Mouse (Mus musculus) cerebellum, adult 18-20 months (tissue): ENCODE measurements around the gene Ryr2.
A peak's percentile ranks its signal among the peaks of the same experiment; 100 is the strongest.
"Not testable (repeated sequence)": the region's sequence is repeated elsewhere in the genome, so short reads cannot be mapped to it uniquely, and the experiment has no call there.

Experiments used
- DNase-seq, 2 experiments: peaks; one replicate each; pipeline ENCODE4 v3.0.0; 2021

Gene Ryr2

DNA sequence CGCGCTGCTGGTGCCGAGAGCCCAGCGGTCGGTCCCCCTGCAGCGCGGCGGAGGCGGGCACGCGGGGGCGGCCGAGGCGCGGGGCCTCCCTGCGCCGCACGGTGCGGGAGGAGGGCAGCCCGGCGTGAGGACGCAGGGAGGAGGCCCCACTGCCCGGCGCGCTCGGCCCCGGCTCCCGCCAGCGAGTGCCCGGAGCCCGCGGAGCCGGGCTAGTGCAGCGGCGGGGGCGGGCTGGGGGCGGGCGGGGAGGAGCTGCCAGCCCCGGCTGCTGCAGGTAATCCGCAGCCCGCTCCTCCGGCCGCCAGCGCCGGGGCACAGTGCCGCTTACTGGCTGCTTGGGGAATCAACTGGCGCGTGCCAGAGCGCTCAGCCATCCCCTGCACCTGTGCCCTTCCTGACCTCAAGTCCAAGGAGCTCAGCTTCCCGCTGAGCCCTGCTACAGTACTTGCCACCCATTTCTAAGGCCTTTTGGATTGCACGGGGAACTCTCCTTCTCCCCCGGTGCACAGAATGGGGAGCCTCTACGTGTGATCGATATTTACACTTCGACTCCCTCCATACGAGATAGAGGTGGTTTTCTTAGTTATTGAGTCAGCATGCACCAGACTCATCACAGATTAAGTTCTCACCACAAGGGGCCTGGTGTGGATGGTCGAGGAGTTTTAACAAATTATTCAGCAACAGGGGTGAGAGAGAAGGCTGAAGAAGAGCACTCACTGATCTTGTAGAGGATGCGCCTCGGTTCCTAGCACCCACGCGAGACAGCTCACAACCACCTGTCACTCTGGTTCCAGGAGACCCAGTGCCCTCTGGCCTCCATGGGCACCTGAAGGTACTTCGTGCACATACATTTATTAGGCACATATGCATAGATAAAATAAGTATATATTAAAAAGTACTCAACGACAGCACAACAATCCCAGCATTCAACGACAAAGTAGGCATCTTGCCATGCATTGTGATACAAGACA lies at the start of gene Ryr2:
Ryr2 (minus strand) TSS at position 284 of the 971 bp plus-strand sequence.
- peak; percentile 88 to 93 for DNase-seq

DNA sequence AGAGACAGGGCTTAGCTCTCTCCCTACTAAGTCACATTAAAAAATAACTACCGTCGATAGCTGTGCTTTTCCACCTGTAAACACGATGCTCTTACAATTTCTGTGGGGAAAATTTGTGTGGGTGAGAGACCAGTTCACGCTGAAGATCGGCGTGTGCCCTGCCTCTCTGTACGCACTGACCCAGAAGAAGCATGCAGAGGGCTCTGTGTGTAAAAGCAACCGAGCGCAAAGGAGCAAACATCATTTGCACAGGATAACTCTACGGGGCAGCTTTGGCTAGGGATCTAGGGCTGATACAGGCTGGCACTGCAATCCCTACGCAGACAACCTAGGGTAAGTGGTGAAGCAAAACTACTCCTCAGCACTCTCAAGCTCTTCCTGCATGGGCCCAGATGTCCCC lies 47.2 kb upstream of the Ryr2 start:
- no peak for DNase-seq

GRCm38 (mm10) chr13:12146918-12147507 lies 40.3 kb upstream of the Ryr2 start:
- no peak for DNase-seq

DNA sequence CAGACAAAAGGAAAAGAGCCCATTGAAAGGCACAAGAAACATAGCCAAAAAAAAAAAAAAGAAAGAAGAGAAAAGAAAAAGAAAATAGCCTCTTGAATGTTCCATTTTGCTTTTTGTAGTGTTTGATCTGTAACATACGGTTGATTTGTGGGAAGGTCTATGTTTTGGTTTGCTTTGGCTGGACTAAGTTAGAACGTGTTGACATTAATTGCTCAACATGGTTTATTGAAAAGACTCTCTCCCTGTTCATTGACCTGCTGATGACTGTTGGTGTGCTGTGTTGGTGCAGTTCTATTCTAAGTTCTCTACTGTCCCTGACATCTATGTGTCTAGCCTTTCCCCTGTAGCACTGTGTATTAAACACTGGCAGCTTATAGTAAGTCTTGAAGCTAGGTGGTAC lies 39.7 kb upstream of the Ryr2 start:
- DNase-seq: no peak

GRCm38 (mm10) chr13:12143347-12143746 lies 36.6 kb upstream of the Ryr2 start:
- DNase-seq: no peak

DNA sequence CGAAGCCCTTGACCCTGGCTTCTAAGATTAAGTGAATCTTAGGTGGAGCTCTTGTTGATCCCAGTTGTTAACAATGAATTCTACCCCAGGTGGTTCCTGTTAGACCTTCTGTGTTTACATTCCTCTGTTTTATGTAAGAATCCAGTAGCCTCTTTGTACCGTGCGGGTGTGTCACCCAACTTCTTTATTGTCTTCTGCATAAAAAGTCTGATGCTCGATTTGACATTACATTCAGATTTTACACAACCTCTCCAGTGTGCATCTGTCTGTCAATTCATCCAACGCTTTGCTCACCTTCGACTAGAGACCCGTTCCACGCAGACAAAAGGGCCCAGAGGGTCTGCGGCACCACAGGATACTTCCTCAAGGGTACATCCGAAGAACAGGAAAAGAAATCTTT lies 29.7 kb upstream of the Ryr2 start:
- DNase-seq: not testable (repeated sequence)

- no peak for DNase-seq
Measured at GRCm38 (mm10) chr13:12133549-12133948, 26.8 kb upstream of the Ryr2 start.

GRCm38 (mm10) chr13:12132160-12132710 lies 25.5 kb upstream of the Ryr2 start:
- DNase-seq: no peak

DNA sequence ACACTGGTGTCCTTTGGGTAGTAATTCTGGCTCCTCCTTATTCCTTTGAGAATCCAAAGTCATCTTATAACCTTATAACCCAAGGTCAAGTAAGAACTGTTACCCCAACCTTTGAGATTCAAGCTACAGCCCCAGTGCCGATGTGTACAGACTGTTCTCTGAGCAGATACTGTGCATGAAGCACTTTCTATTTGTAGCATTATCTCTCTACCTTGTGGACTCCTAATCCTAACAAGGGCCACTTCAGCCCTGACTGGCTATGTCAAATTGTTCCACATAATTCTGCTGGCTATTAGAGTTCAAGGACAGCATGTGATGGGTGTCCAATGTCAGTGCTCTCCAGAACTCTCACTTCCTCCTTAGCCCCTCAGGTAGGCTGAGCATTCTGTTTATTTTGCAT lies 22.4 kb upstream of the Ryr2 start:
- no peak for DNase-seq

DNA sequence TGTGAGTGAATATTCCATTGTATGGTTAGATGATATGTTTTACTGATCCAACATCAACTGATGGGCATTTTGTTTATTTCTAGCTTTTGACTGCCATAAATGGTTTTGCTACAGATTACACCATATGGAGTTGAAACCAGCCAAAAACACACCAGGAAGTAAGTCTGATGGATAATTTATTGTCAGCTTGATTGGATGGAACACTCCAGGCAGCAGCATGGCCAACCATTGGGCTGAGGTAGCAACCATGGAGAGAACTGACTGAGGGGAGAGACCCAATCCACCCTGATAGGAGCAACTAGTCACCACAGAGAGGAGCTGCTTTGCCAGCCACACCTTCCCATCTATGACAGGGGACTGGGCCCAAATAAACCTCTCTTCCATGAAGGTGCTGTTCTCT lies 19.4 kb upstream of the Ryr2 start:
- peak in 1 of 2 experiments; percentile 37 for DNase-seq

- DNase-seq: peak; percentile 90 to 94
Measured at GRCm38 (mm10) chr13:12124940-12125540, 18.3 kb upstream of the Ryr2 start.

DNA sequence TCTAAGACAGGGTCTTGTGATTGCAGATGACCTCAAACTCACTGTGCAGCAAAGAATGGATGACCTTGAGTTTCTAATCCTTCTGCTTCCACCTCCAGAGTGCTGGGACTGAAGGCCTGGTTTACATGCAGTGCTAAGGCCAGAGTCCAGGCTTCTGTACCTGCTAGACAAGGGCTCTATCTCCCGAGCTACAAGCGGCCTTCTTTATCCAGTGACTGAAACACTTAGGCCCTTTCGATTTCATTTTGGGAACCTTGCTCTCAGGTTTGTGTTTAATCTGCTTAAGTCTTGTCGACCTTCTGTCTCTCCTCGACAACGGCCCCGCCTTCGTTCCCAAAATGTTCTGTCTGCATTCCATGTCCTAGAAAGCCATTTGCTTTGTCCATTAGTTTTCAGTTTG lies 8.8 kb upstream of the Ryr2 start:
- no peak for DNase-seq

GRCm38 (mm10) chr13:12114816-12115215 lies 8.1 kb upstream of the Ryr2 start:
- no peak for DNase-seq

GRCm38 (mm10) chr13:12108955-12109354 lies 2.2 kb upstream of the Ryr2 start:
- DNase-seq: no peak

GRCm38 (mm10) chr13:12105830-12106628 lies 716 bp downstream of the Ryr2 start:
- peak; percentile 59 to 78 for DNase-seq

GRCm38 (mm10) chr13:12105231-12105829 lies 1.4 kb downstream of the Ryr2 start:
- peak; percentile 60 to 61 for DNase-seq

DNA sequence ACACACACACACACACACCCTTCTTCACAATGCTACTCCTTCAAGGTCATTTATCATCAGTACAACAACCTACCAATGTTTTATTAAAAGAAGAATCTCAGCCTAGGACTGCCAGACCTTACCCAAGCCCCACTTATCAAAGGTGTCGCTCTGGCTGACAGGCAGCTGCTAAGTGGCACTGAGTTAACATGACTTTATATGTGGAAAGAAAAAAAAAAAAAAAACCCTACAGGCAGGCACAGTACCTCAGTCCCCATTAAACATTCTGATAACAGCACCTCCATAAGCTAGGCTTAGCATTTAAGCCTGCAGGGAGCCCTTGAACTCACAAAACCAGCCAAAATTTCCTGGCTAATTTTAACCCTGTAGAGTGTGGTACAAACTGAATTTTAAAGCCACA lies 2.4 kb downstream of the Ryr2 start:
- peak in 1 of 2 experiments; percentile 8 for DNase-seq

DNA sequence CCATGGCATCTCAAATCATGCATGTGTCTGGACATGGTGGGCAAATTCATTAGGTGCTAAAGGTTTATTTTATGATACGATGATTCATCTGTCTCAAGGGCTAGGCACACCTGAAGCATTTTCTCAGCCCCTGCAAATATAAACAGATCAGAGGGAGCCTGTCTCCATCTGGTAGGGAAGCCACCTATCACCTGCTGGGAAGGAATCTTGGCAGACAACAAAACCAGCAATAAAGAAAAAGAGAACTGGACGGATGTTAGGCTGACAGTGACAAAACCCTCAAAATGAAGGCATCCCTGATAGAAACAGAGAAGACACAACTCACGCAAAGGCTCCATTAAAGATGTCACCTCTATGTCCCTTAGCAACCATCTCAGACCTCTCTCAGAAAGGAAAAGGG lies 3.7 kb downstream of the Ryr2 start:
- DNase-seq: peak; percentile 59 to 65

DNA sequence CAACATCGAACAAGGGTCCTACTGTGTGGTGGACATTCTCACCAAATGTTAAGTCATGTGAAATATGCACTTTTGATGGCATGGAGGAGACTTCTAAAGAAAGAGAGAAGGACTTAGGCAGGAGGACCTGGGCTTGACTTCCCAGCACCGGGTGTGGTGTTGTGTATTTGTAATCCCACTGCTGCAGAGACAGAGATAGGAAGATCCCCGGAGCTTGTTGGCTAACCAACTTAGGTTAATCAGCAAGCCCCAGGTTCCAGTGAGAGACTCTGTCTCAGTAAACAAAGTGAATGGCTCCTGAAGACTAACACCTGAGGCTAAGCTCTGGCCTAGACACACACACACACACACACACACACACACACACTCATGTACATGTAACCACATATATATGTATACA lies 7.3 kb downstream of the Ryr2 start:
- no peak for DNase-seq

- no peak for DNase-seq
Measured at GRCm38 (mm10) chr13:12098981-12099380, 7.8 kb downstream of the Ryr2 start.

- DNase-seq: no peak
Measured at GRCm38 (mm10) chr13:12096382-12096932, 10.3 kb downstream of the Ryr2 start.

- DNase-seq: no peak
Measured at GRCm38 (mm10) chr13:12094569-12094968, 12.2 kb downstream of the Ryr2 start.
